Mouse (Mus musculus) heart, embryonic 12.5 days (tissue): Measurements from ENCODE around the gene Immp1l. TPM values are rescaled to one million over a fixed set of nuclear protein-coding genes. Genes with fewer than 3 reads are reported as not detected.
A peak's percentile ranks its signal among the peaks of the same experiment; 100 is the strongest.

Source experiments
- ATAC-seq: fragments of 200-750 bp; cut with Nextera tagmentation; 2 replicates; pipeline ENCODE4 v1.8.0; 2017; ENCODE audit warnings: moderate TSS enrichment, moderate library complexity; ENCODE audit not compliant: insufficient number of reproducible peaks, low FRiP score
- H3K27ac ChIP-seq: fragments of 300-500 bp; sonication (generic); 2 replicates; pipeline ENCODE4 v1.5.1; 2016; ENCODE audit warnings: mild to moderate bottlenecking, moderate library complexity; ENCODE audit not compliant: poor library complexity, severe bottlenecking
- H3K27me3 ChIP-seq: fragments of 300-500 bp; sonication (generic); replicated peaks from 2 replicates; pipeline ENCODE4 v1.6.1; 2016; ENCODE audit warnings: mild to moderate bottlenecking, moderate library complexity
- H3K36me3 ChIP-seq: fragments of 300-500 bp; sonication (generic); 2 replicates; pipeline ENCODE4 v1.6.1; 2016; ENCODE audit warnings: mild to moderate bottlenecking, moderate library complexity
- H3K4me1 ChIP-seq: fragments of 300-500 bp; sonication (generic); replicated peaks from 2 replicates; pipeline ENCODE4 v1.6.1; 2016; ENCODE audit warnings: mild to moderate bottlenecking
- H3K4me2 ChIP-seq: fragments of 300-500 bp; sonication (generic); 2 replicates; pipeline ENCODE4 v1.6.1; 2016; ENCODE audit warnings: mild to moderate bottlenecking, moderate library complexity
- H3K4me3 ChIP-seq: fragments of 300-500 bp; sonication (generic); 2 replicates; pipeline ENCODE4 v1.5.1; 2016; ENCODE audit warnings: mild to moderate bottlenecking
- H3K9ac ChIP-seq: fragments of 300-500 bp; sonication (generic); 2 replicates; pipeline ENCODE4 v1.6.1; 2016; ENCODE audit warnings: mild to moderate bottlenecking, moderate library complexity
- H3K9me3 ChIP-seq: fragments of 300-500 bp; sonication (generic); replicated peaks from 2 replicates; pipeline ENCODE4 v1.6.1; 2016; ENCODE audit warnings: mild to moderate bottlenecking, moderate library complexity
- WGBS: fragments of 180-500 bp; shearing (Covaris S2); methylation state at CpG from one replicate; pipeline ENCODE4 v1.1.7; 2016; 5-methylcytosine and 5-hydroxymethylcytosine counted together
- polyA plus RNA-seq: library from polyadenylated mRNA; unstranded; fragments of >200 nt; fragmentation: Nextera tagmentation; extraction: Ambion mirVana; gene quantifications from 2 replicates; pipeline ENCODE4 v1.2.1, GENCODE M21; 2016

The Immp1l gene
- 104 and 111 TPM in 2 replicates for polyA plus RNA-seq

DNA sequence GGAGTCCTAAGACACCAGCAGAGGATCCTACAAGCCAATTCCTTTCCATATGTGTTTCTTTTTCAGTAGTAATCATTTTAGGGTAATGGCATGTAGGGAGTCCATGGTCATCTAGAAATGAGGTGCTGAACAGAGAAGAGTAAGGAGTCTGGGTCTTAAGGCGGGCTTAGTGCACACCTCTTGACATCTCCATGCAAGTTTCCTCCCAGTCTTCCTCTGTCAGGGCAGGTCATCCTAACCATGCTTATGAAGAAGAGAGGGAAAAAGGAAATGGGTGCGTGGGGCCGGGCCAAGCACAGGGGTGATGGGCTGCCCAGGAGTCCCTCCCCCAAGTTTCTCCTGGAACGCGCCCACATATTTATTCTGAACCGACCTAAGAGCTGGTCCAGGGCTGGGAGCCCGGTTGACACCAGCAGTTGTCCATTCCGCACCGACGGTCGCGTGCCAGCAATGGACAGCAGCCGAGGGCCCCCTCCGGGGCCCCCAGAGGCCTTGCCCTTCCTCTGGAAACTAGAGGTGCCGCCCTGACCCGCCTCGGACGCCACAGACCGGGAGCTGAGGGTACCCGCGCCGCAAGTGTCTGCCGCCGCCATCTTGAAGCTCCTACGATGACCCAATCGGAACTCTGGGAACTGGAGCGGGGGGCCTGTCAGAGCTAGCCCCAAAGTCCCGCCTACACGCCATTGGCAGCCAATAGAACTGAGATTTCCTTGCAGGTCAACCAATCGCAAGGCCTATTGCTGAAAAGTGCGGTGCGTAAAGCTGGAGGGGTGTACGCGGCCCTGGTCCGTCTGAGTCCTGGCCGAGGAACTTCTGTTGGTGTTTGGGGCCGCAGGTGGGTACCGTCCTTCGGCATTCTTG lies at the start of gene Immp1l, which contains the start of gene Elp4:
Gene Immp1l (plus strand): TSS at position 743 of the 861 bp plus-strand sequence.
Gene Elp4 (minus strand): TSS at position 669 of the 861 bp plus-strand sequence.
- H3K4me1 ChIP-seq: no peaks in the 10 kb centered on the region; the same call in 1 of the 2 replicates
- H3K4me3 ChIP-seq: peak within 1 kb of the TSS; percentile 82
- H3K9ac ChIP-seq: peak within 1 kb of the TSS; percentile 90
- H3K27me3 ChIP-seq: no peaks in the 10 kb centered on the region
- peaks cover 5% of the 10 kb centered on the region; the same call in 1 of the 2 replicates for H3K36me3 ChIP-seq
- peak within 1 kb of the TSS; percentile 51; the same call in 1 of the 2 replicates for H3K27ac ChIP-seq
- H3K4me2 ChIP-seq: peak within 1 kb of the TSS; percentile 81
- WGBS: 0% methylated on average over 39 of the region's 39 CpGs
- H3K9me3 ChIP-seq: no peaks in the 10 kb centered on the region
- peak; percentile 100 for ATAC-seq

DNA sequence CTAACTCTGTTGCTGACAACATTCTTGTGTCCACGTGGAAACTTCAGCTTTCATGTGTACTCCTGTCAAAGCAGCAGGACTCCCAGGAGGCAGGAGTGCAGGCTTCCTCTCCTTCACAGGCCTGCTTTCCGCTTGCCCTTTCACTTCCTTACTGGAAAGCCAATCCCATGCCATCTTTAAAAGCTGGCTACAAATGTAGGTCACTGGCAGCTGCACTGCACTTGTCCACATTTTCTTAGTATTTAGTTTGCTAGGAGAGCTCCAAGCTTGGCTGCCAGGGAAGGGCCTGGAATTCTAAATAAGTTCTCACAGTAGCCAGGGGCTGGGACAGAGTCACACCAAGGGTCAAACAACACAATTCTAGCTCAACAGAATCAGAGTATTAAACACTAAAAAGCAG lies 49.7 kb upstream of the Immp1l start:
- WGBS: 60% methylated on average over 2 of the region's 2 CpGs
- H3K9me3 ChIP-seq: no peaks in the 10 kb centered on the region
- no peak overlapping the region for H3K27ac ChIP-seq
- no peak overlapping the region for H3K9ac ChIP-seq
- no peaks in the 10 kb centered on the region for H3K27me3 ChIP-seq
- H3K4me3 ChIP-seq: no peak overlapping the region
- H3K36me3 ChIP-seq: peaks cover 8% of the 10 kb centered on the region
- H3K4me2 ChIP-seq: no peak overlapping the region
- no peak for ATAC-seq
- H3K4me1 ChIP-seq: no peaks in the 10 kb centered on the region

DNA sequence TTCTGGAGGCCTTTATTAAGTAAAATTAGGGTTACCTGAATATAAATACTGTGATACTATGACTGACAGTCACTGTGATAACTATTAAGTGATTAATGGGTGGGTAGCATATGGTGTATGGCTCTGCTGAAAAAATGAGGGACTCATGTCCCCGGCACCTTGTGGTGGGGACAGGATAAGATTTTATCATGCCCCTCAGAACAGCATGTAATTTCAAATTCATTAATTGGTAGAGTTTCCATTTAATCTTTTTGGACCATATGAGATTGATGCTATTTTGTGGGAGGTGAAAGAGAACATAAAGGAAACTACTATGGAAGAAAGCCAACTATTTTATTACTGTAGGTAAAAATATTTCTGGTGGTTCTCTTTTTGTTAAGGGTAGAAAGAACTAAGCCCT lies 31.0 kb upstream of the Immp1l start:
- Histone ChIP-seq H3K9me3 (no peaks in the 10 kb centered on the region), H3K27me3 (no peaks in the 10 kb centered on the region), H3K36me3 (peaks cover 5% of the 10 kb centered on the region; the same call in 1 of the 2 replicates), H3K27ac (no peak overlapping the region), H3K4me1 (no peaks in the 10 kb centered on the region), H3K9ac (no peak overlapping the region), H3K4me2 (no peak overlapping the region), H3K4me3 (no peak overlapping the region)
- no peak for ATAC-seq
- WGBS: 89% methylated on average over 1 of the region's 1 CpGs

DNA sequence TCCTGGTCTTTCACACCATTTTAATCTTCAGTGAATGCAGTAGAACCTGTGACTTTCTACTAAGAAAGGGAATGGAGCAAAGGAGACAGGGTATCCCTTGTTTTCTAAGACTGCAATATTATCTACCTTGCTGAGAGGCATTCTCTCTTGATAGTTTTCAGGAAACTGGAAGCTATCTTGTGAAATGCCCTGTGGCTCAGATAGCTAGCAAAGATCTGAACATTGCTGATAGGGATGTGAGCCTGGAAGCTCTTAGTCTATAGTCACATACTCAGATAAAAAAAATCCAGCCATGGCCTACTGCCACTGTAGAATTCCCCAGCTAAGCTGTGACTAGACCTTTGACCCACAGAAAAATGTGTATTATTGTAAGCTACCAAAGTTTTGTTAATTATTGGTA lies 13.6 kb upstream of the Immp1l start:
- Histone ChIP-seq H3K4me3 (no peak overlapping the region), H3K9me3 (peaks cover 7% of the 10 kb centered on the region), H3K9ac (no peak overlapping the region), H3K4me2 (no peak overlapping the region), H3K27ac (no peak overlapping the region), H3K27me3 (no peaks in the 10 kb centered on the region), H3K4me1 (no peaks in the 10 kb centered on the region), H3K36me3 (peaks cover 28% of the 10 kb centered on the region)
- no peak for ATAC-seq

DNA sequence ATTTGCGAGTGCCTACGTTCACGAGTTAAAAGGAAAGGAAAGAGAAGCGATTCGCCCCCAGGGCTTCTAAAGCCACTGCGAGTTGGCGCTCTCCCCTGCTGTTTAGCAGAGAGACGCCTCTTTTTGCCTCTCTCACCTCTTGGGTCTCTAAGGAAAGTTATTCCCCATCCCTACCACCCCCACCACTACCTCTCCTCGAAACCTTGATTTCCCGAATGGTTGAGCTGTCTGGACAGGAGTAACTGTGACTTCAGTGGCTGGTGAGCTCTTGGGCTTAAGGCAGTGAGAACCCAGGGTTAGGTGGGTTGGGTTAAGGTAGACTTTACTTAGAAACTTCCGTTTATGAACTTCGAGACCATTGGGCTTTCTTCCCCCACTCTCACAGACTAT lies 314 bp downstream of the Immp1l start:
- Histone ChIP-seq H3K27ac (peak overlapping the region; percentile 51; the same call in 1 of the 2 replicates), H3K27me3 (no peaks in the 10 kb centered on the region), H3K9me3 (no peaks in the 10 kb centered on the region), H3K36me3 (peaks cover 5% of the 10 kb centered on the region; the same call in 1 of the 2 replicates), H3K4me3 (peak overlapping the region; percentile 82), H3K4me2 (peak overlapping the region; percentile 81), H3K4me1 (no peaks in the 10 kb centered on the region; the same call in 1 of the 2 replicates), H3K9ac (peak overlapping the region; percentile 81)
- ATAC-seq: peak; percentile 40
- 0% methylated on average over 12 of the region's 12 CpGs for WGBS

DNA sequence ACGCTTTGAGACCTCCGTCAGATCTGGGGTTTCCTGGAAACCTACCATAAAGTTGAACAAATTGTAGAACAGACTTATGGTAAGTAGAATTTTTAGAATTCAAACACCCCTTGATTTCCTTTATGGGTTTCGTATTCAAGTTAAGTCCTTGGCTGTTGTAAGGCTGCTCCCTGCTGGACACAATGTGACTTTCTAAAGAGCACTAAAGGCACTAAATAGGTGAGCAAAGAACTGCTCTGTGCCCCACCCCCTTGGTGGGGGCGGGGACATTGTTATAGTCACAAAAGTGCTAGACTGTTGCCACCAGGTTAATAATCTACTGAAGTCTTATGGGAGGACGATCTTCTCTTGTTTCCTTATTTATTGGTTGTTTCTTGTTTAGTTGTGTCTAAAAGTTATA lies 3.9 kb downstream of the Immp1l start:
- H3K36me3 ChIP-seq: peaks cover 15% of the 10 kb centered on the region
- H3K4me2 ChIP-seq: no peak overlapping the region
- H3K4me1 ChIP-seq: no peaks in the 10 kb centered on the region; the same call in 1 of the 2 replicates
- H3K27ac ChIP-seq: no peak overlapping the region
- ATAC-seq: no peak
- H3K9ac ChIP-seq: no peak overlapping the region
- H3K27me3 ChIP-seq: no peaks in the 10 kb centered on the region
- 88% methylated on average over 5 of the region's 5 CpGs for WGBS
- H3K9me3 ChIP-seq: no peaks in the 10 kb centered on the region
- H3K4me3 ChIP-seq: no peak overlapping the region

DNA sequence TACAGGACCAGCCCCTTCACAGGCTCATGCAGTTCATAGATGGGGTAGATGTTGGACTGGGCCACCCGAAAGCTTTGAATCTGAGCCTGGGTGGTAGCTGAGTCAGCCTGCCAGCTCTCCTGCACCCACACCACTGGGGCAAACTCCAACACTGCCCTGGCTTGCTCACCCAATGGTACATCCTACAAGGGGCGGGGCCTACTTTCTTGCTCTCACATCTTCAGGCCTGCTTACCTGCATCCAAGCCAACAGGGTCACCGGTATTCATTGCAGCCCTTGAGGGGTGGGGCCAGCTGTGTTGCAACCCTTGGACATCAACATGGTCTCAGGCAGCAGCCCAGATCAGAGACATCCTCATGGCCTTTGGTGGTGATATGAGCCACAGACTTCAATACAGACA lies 6.2 kb downstream of the Immp1l start:
- Histone ChIP-seq H3K9ac (no peak overlapping the region), H3K4me1 (no peaks in the 10 kb centered on the region; the same call in 1 of the 2 replicates), H3K4me2 (no peak overlapping the region), H3K9me3 (no peaks in the 10 kb centered on the region), H3K4me3 (no peak overlapping the region), H3K36me3 (peaks cover 19% of the 10 kb centered on the region), H3K27me3 (no peaks in the 10 kb centered on the region), H3K27ac (no peak overlapping the region)
- 85% methylated on average over 3 of the region's 3 CpGs for WGBS
- no peak for ATAC-seq

DNA sequence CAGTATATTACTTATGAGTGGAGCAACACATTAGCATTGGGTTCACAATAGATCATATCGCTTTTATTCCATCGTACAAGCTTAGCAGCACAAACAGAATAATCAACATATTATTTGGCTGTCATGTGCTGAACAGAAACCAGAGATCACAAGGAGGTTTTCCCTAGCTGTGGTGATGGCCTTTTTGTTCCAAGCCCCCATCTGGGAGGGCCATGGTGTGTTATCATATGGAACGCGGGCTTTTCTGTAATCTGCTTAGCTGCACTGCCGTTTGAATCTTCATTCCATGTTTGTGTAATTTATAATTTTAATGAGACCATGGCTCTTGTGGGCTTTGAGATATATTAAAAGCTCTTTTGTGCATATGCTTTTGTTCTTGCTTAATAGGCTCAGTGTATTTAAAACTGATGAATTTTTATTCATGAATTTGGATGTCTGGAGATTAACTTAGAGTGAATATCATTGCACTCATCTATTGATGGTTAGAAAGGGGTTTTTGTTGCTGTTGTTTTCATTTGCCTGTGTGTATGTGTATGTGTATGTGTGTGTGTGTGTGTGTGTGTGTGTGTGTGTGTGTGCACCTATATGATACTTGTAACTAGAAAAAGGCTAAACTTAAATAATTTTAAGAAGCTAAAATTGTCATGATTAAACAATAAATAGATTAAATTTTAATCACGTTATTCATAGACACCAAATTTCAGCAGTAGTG lies 9.4 kb downstream of the Immp1l start:
- WGBS: 79% methylated on average over 6 of the region's 6 CpGs
- H3K27me3 ChIP-seq: no peaks in the 10 kb centered on the region
- no peak for ATAC-seq
- H3K4me1 ChIP-seq: no peaks in the 10 kb centered on the region
- H3K9me3 ChIP-seq: no peaks in the 10 kb centered on the region
- H3K27ac ChIP-seq: no peak overlapping the region
- no peak overlapping the region for H3K9ac ChIP-seq
- no peak overlapping the region for H3K4me3 ChIP-seq
- no peak overlapping the region for H3K4me2 ChIP-seq
- H3K36me3 ChIP-seq: peaks cover 14% of the 10 kb centered on the region

DNA sequence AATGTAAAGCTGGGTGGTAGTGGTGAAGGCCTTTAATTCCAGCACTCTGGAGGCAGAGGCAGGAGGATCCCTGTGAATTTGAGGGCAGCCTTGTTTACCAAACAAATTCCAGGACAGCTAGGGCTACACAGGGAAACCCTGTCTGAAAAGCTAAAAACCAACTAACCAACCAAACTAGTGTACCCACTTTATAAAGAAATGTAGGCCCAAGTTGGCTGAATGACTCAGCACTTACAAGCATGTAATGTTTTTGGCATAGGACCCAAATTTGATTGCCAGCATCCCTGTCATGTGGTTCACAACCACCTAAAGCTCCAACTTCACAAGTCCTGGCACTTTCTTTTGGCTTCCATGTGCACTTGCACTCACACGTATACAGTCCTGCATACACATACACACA lies 12.2 kb downstream of the Immp1l start:
- Histone ChIP-seq H3K9me3 (no peaks in the 10 kb centered on the region), H3K4me1 (no peaks in the 10 kb centered on the region), H3K4me2 (no peak overlapping the region), H3K36me3 (peaks cover 4% of the 10 kb centered on the region; the same call in 1 of the 2 replicates), H3K27me3 (no peaks in the 10 kb centered on the region), H3K4me3 (no peak overlapping the region), H3K9ac (no peak overlapping the region), H3K27ac (no peak overlapping the region)
- ATAC-seq: no peak
- WGBS: 100% methylated on average over 1 of the region's 1 CpGs

DNA sequence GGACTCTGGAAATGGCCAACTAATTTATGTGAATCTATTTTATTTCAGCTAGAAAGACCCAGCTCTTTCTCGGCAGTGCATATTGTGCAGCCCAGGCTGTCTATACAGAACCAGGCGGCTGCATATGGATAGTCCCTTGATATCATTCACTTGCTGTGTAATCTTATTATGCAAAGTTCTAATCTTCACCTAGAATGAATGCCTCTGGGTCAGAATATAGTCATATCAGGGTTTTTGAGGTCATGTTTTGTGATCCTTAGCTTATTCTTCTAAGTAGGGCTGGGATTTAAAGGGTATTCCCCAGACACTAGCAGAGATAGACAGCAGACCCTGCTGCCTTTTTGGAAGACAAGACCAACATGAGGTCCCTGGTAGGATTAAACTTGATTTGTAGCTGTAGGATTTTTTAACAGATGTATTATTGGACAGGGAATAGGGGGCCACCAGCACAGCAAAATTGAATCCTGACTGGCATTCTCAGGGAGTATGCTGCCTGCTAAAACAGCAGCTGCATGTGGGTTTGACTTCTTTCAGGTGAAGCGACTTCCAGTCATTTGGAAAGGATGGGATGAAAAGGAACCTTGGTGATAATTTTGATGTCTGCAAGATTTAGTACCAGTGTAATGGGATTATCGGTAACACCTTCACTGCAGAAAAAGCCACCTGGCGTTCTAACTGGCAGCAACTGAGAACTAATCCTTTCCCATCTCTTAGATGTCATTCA lies 13.3 kb downstream of the Immp1l start:
- no peak overlapping the region for H3K9ac ChIP-seq
- H3K9me3 ChIP-seq: no peaks in the 10 kb centered on the region
- H3K27me3 ChIP-seq: no peaks in the 10 kb centered on the region
- H3K4me3 ChIP-seq: no peak overlapping the region
- H3K4me2 ChIP-seq: no peak overlapping the region
- H3K27ac ChIP-seq: no peak overlapping the region
- no peaks in the 10 kb centered on the region for H3K4me1 ChIP-seq
- H3K36me3 ChIP-seq: peaks cover 4% of the 10 kb centered on the region; the same call in 1 of the 2 replicates
- WGBS: 74% methylated on average over 5 of the region's 5 CpGs
- no peak for ATAC-seq

DNA sequence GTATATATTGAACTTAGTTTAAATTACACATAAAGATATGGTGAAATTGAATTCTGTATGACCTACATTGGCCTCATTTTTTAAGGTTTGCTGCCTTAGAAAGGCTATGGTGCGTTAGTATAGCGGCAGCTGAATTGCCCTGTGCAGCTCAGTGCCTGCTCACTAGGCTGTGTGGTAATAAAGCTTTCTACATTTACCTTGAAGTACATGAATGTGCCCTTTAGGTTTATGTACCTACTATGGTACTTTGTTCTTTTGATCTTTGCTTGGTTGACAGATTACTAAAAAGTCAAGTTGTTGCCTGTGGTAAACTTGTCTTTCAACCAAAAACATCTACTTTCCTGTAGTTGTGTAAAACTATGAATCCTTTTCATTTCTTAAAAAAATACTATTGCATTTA lies 45.7 kb downstream of the Immp1l start:
- H3K36me3 ChIP-seq: no peaks in the 10 kb centered on the region
- WGBS: 94% methylated on average over 2 of the region's 2 CpGs
- H3K4me2 ChIP-seq: no peak overlapping the region
- no peaks in the 10 kb centered on the region for H3K9me3 ChIP-seq
- H3K4me1 ChIP-seq: peaks cover 5% of the 10 kb centered on the region
- no peaks in the 10 kb centered on the region for H3K27me3 ChIP-seq
- no peak for ATAC-seq
- H3K4me3 ChIP-seq: no peak overlapping the region
- H3K9ac ChIP-seq: no peak overlapping the region
- H3K27ac ChIP-seq: no peak overlapping the region
